Mouse (Mus musculus) lung, embryonic 16.5 days (tissue): ENCODE results near the gene Naxd. TPM values are rescaled to one million over a fixed set of nuclear protein-coding genes. Genes with fewer than 3 reads are reported as not detected.

ENCODE experiments used
- ATAC-seq: fragments of 200-750 bp; cut with Nextera tagmentation; 2 replicates; pipeline ENCODE4 v1.8.0; 2017; ENCODE audit warnings: low read depth, mild to moderate bottlenecking, moderate library complexity
- H3K27ac ChIP-seq: fragments of 300-500 bp; sonication (generic); 2 replicates; pipeline ENCODE4 v1.5.1; 2014; ENCODE audit warnings: mild to moderate bottlenecking, control low read depth, low read length
- H3K27me3 ChIP-seq: fragments of 300-500 bp; sonication (generic); 2 replicates; pipeline ENCODE4 v1.6.1; 2014; ENCODE audit warnings: low read depth, low read length, mixed read lengths; ENCODE audit not compliant: control insufficient read depth, insufficient read depth
- H3K36me3 ChIP-seq: fragments of 300-500 bp; sonication (generic); 2 replicates; pipeline ENCODE4 v1.6.1; 2014; ENCODE audit warnings: low read length; ENCODE audit not compliant: control insufficient read depth, insufficient read depth
- H3K4me1 ChIP-seq: fragments of 300-500 bp; sonication (generic); replicated peaks from 2 replicates; pipeline ENCODE4 v1.6.1; 2014; ENCODE audit warnings: low read length, mixed read lengths; ENCODE audit not compliant: control insufficient read depth, insufficient read depth
- H3K4me2 ChIP-seq: fragments of 300-500 bp; sonication (generic); 2 replicates; pipeline ENCODE4 v1.6.1; 2014; ENCODE audit warnings: low read depth, low read length, control low read depth
- H3K4me3 ChIP-seq: fragments of 300-500 bp; sonication (generic); 2 replicates; pipeline ENCODE4 v1.5.1; 2014; ENCODE audit warnings: mild to moderate bottlenecking, low read length, control low read depth
- H3K9ac ChIP-seq: fragments of 300-500 bp; sonication (generic); 2 replicates; pipeline ENCODE4 v1.6.1; 2014; ENCODE audit warnings: low read length, control low read depth
- H3K9me3 ChIP-seq: fragments of 300-500 bp; sonication (generic); 2 replicates; pipeline ENCODE4 v1.6.1; 2016; ENCODE audit warnings: low read length; ENCODE audit not compliant: control insufficient read depth
- WGBS: fragments of 180-500 bp; shearing (Covaris S2); extraction: QIAGEN DNeasy Blood & Tissue Kit; methylation state at CpG from one replicate; pipeline ENCODE4 v1.1.7; 2014; 5-methylcytosine and 5-hydroxymethylcytosine counted together
- polyA plus RNA-seq: library from polyadenylated mRNA; unstranded; fragments of >200 nt; fragmentation: Nextera tagmentation; extraction: Ambion mirVana; gene quantifications from 2 replicates; pipeline ENCODE4 v1.2.1, GENCODE M21; 2015

Gene Naxd
- polyA plus RNA-seq, 1 experiment from 2014 or later, result 164 TPM

- no peaks in the 10 kb centered on the region for H3K9me3 ChIP-seq
- H3K4me2 ChIP-seq, result no peak overlapping the region
- peaks cover 10% of the 10 kb centered on the region for H3K36me3 ChIP-seq
- H3K4me1 ChIP-seq, result no peaks in the 10 kb centered on the region
- no peak overlapping the region for H3K9ac ChIP-seq
- no peaks in the 10 kb centered on the region for H3K27me3 ChIP-seq
- peak; percentile 58 for ATAC-seq
- 72% methylated on average over 16 of the region's 16 CpGs for WGBS
- peak overlapping the region; percentile 11 for H3K27ac ChIP-seq
- no peak overlapping the region for H3K4me3 ChIP-seq
Observed at GRCm38 (mm10) chr8:11517366-11518055, 20.2 kb downstream of the Naxd start.

GRCm38 (mm10) chr8:11518056-11518396, 20.7 kb downstream of the Naxd start:
- H3K9me3 ChIP-seq, result no peaks in the 10 kb centered on the region
- H3K4me3 ChIP-seq, result no peak overlapping the region
- 77% methylated on average over 6 of the region's 6 CpGs for WGBS
- H3K4me2 ChIP-seq, result no peak overlapping the region
- H3K27me3 ChIP-seq, result no peaks in the 10 kb centered on the region
- no peak overlapping the region for H3K27ac ChIP-seq
- no peaks in the 10 kb centered on the region for H3K4me1 ChIP-seq
- peak; percentile 77 for ATAC-seq
- no peak overlapping the region for H3K9ac ChIP-seq
- peaks cover 7% of the 10 kb centered on the region for H3K36me3 ChIP-seq

- no peak overlapping the region for H3K4me2 ChIP-seq
- no peak overlapping the region for H3K9ac ChIP-seq
- H3K27ac ChIP-seq, result peak overlapping the region; percentile 47; the same call in 1 of the 2 replicates
- no peaks in the 10 kb centered on the region for H3K9me3 ChIP-seq
- no peak for ATAC-seq
- H3K4me1 ChIP-seq, result no peaks in the 10 kb centered on the region
- no peak overlapping the region for H3K4me3 ChIP-seq
- H3K27me3 ChIP-seq, result no peaks in the 10 kb centered on the region
- WGBS, result 78% methylated on average over 11 of the region's 11 CpGs
- peaks cover 7% of the 10 kb centered on the region for H3K36me3 ChIP-seq
Observed at GRCm38 (mm10) chr8:11518676-11519075, 21.4 kb downstream of the Naxd start.

- no peaks in the 10 kb centered on the region for H3K4me1 ChIP-seq
- H3K9me3 ChIP-seq, result no peaks in the 10 kb centered on the region
- H3K36me3 ChIP-seq, result peaks cover 4% of the 10 kb centered on the region; the same call in 1 of the 2 replicates
- WGBS, result 65% methylated on average over 3 of the region's 3 CpGs
- H3K9ac ChIP-seq, result no peak overlapping the region
- H3K27ac ChIP-seq, result no peak overlapping the region
- no peak overlapping the region for H3K4me2 ChIP-seq
- no peaks in the 10 kb centered on the region for H3K27me3 ChIP-seq
- no peak overlapping the region for H3K4me3 ChIP-seq
- no peak for ATAC-seq
Observed at GRCm38 (mm10) chr8:11523331-11523730, 26.0 kb downstream of the Naxd start.

GRCm38 (mm10) chr8:11530155-11530770, 33.0 kb downstream of the Naxd start:
- Histone ChIP-seq H3K36me3 (peaks cover 7% of the 10 kb centered on the region), H3K4me1 (no peaks in the 10 kb centered on the region), H3K27me3 (no peaks in the 10 kb centered on the region), H3K9ac (no peak overlapping the region), H3K4me2 (no peak overlapping the region), H3K4me3 (no peak overlapping the region), H3K27ac (no peak overlapping the region), H3K9me3 (no peaks in the 10 kb centered on the region)
- 74% methylated on average over 18 of the region's 18 CpGs for WGBS
- ATAC-seq, result no peak; the same call in 1 of the 2 replicates

- ATAC-seq, result no peak
- Histone ChIP-seq H3K9me3 (no peaks in the 10 kb centered on the region), H3K4me2 (no peak overlapping the region), H3K36me3 (peaks cover 7% of the 10 kb centered on the region), H3K4me3 (no peak overlapping the region), H3K27me3 (no peaks in the 10 kb centered on the region), H3K4me1 (no peaks in the 10 kb centered on the region), H3K9ac (no peak overlapping the region), H3K27ac (no peak overlapping the region)
- 44% methylated on average over 4 of the region's 4 CpGs for WGBS
Observed at GRCm38 (mm10) chr8:11530849-11531248, 33.5 kb downstream of the Naxd start.

- Histone ChIP-seq H3K27me3 (no peaks in the 10 kb centered on the region), H3K36me3 (peaks cover 6% of the 10 kb centered on the region), H3K9me3 (no peaks in the 10 kb centered on the region), H3K4me1 (no peaks in the 10 kb centered on the region), H3K4me2 (no peak overlapping the region), H3K27ac (no peak overlapping the region), H3K4me3 (no peak overlapping the region), H3K9ac (no peak overlapping the region)
- no peak for ATAC-seq
- WGBS, result 49% methylated on average over 9 of the region's 9 CpGs
Observed at GRCm38 (mm10) chr8:11534494-11534893, 37.2 kb downstream of the Naxd start.

- H3K27ac ChIP-seq, result no peak overlapping the region
- H3K9ac ChIP-seq, result no peak overlapping the region
- H3K4me1 ChIP-seq, result no peaks in the 10 kb centered on the region
- peaks cover 12% of the 10 kb centered on the region for H3K36me3 ChIP-seq
- ATAC-seq, result no peak
- H3K27me3 ChIP-seq, result no peaks in the 10 kb centered on the region
- H3K4me2 ChIP-seq, result no peak overlapping the region
- no peak overlapping the region for H3K4me3 ChIP-seq
- H3K9me3 ChIP-seq, result no peaks in the 10 kb centered on the region
- 84% methylated on average over 4 of the region's 4 CpGs for WGBS
Observed at GRCm38 (mm10) chr8:11539049-11539448, 41.7 kb downstream of the Naxd start.

- ATAC-seq, result no peak
Observed at GRCm38 (mm10) chr8:11540182-11540581, 42.9 kb downstream of the Naxd start.

More at GRCm38 (mm10) chr8:11540182-11540581, 42.9 kb downstream of the Naxd start:
- Histone ChIP-seq H3K4me3 (no peak overlapping the region), H3K4me1 (no peaks in the 10 kb centered on the region), H3K27ac (no peak overlapping the region), H3K4me2 (no peak overlapping the region), H3K27me3 (no peaks in the 10 kb centered on the region), H3K36me3 (peaks cover 12% of the 10 kb centered on the region), H3K9ac (no peak overlapping the region), H3K9me3 (no peaks in the 10 kb centered on the region)
- 92% methylated on average over 8 of the region's 8 CpGs for WGBS
